Mouse (Mus musculus) liver, embryonic 13.5 days (tissue): ENCODE data around the gene Pnmal1. TPM values are rescaled to one million over a fixed set of nuclear protein-coding genes. Genes with fewer than 3 reads are reported as not detected.

Experiments used
- ATAC-seq: fragments of 200-750 bp; cut with Nextera tagmentation; 2 replicates; pipeline ENCODE4 v1.8.0; 2017; ENCODE audit warnings: low read depth, mild to moderate bottlenecking, moderate number of reproducible peaks, moderate library complexity
- DNase-seq: peaks from one replicate; pipeline ENCODE4 v3.0.0; 2022
- H3K27ac ChIP-seq: fragments of 300-500 bp; sonication (generic); 2 replicates; pipeline ENCODE4 v1.5.1; 2015; ENCODE audit warnings: moderate library complexity, mild to moderate bottlenecking, inconsistent platforms
- H3K27me3 ChIP-seq: fragments of 300-500 bp; sonication (generic); 2 replicates; pipeline ENCODE4 v1.6.1; 2015; ENCODE audit warnings: mild to moderate bottlenecking, inconsistent platforms
- H3K36me3 ChIP-seq: fragments of 300-500 bp; sonication (generic); 2 replicates; pipeline ENCODE4 v1.6.1; 2015; ENCODE audit warnings: mild to moderate bottlenecking, inconsistent platforms
- H3K4me1 ChIP-seq: fragments of 300-500 bp; sonication (generic); replicated peaks from 2 replicates; pipeline ENCODE4 v1.6.1; 2015; ENCODE audit warnings: inconsistent platforms
- H3K4me2 ChIP-seq: fragments of 300-500 bp; sonication (generic); 2 replicates; pipeline ENCODE4 v1.6.1; 2015; ENCODE audit warnings: inconsistent platforms, mild to moderate bottlenecking, moderate library complexity
- H3K4me3 ChIP-seq: fragments of 300-500 bp; sonication (generic); replicated peaks from 2 replicates; pipeline ENCODE4 v1.5.1; 2015; ENCODE audit warnings: mild to moderate bottlenecking, inconsistent platforms
- H3K9ac ChIP-seq: fragments of 300-500 bp; sonication (generic); 2 replicates; pipeline ENCODE4 v1.6.1; 2015; ENCODE audit warnings: mild to moderate bottlenecking, inconsistent platforms
- H3K9me3 ChIP-seq: fragments of 300-500 bp; sonication (generic); replicated peaks from 2 replicates; pipeline ENCODE4 v1.6.1; 2016; ENCODE audit warnings: inconsistent platforms
- WGBS: fragments of 180-500 bp; shearing (Covaris S2); methylation state at CpG from one replicate; pipeline ENCODE4 v1.1.7; 2015; ENCODE audit not compliant: insufficient replicate concordance; 5-methylcytosine and 5-hydroxymethylcytosine counted together
- polyA plus RNA-seq: library from polyadenylated mRNA; unstranded; fragments of >200 nt; fragmentation: Nextera tagmentation; extraction: Ambion mirVana; gene quantifications from 2 replicates; pipeline ENCODE4 v1.2.1, GENCODE M21; 2015

Pnmal1 gene
- 0.07 and 0.10 TPM in 2 replicates for polyA plus RNA-seq

- DNase-seq: no peak
- H3K9ac ChIP-seq: no peak within 1 kb of the TSS
- no peak for ATAC-seq
- no peak within 1 kb of the TSS for H3K4me3 ChIP-seq
- H3K4me1 ChIP-seq: no peaks in the 10 kb centered on the region
- no peak within 1 kb of the TSS for H3K27ac ChIP-seq
- peaks cover 22% of the 10 kb centered on the region; the same call in 1 of the 2 replicates for H3K27me3 ChIP-seq
- 36% methylated on average over 16 of the region's 17 CpGs for WGBS
- H3K4me2 ChIP-seq: no peak within 1 kb of the TSS
- H3K9me3 ChIP-seq: no peaks in the 10 kb centered on the region
- H3K36me3 ChIP-seq: no peaks in the 10 kb centered on the region
Measured at GRCm38 (mm10) chr7:16959539-16960187, at the start of gene Pnmal1. Gene Pnmal1, plus strand, starts transcription at chr7:16959679.

GRCm38 (mm10) chr7:16909909-16910308, 49.6 kb upstream of the Pnmal1 start:
- no peak overlapping the region for H3K27ac ChIP-seq
- H3K9me3 ChIP-seq: no peaks in the 10 kb centered on the region
- H3K4me3 ChIP-seq: no peak overlapping the region
- peaks cover 8% of the 10 kb centered on the region for H3K36me3 ChIP-seq
- peaks cover 35% of the 10 kb centered on the region for H3K27me3 ChIP-seq
- peaks cover 43% of the 10 kb centered on the region for H3K4me1 ChIP-seq
- 15% methylated on average over 10 of the region's 10 CpGs for WGBS
- no peak overlapping the region for H3K4me2 ChIP-seq
- no peak overlapping the region for H3K9ac ChIP-seq
- ATAC-seq (no peak), DNase-seq (no peak)

GRCm38 (mm10) chr7:16911904-16912303, 47.6 kb upstream of the Pnmal1 start:
- DNase-seq: no peak
- H3K4me3 ChIP-seq: no peak overlapping the region
- H3K27ac ChIP-seq: no peak overlapping the region
- peaks cover 24% of the 10 kb centered on the region for H3K4me1 ChIP-seq
- no peak overlapping the region for H3K4me2 ChIP-seq
- H3K27me3 ChIP-seq: peaks cover 35% of the 10 kb centered on the region
- peaks cover 27% of the 10 kb centered on the region for H3K36me3 ChIP-seq
- no peak overlapping the region for H3K9ac ChIP-seq
- WGBS: 66% methylated on average over 3 of the region's 3 CpGs
- H3K9me3 ChIP-seq: no peaks in the 10 kb centered on the region
- no peak for ATAC-seq

GRCm38 (mm10) chr7:16912360-16912759, 47.1 kb upstream of the Pnmal1 start:
- H3K4me3 ChIP-seq: no peak overlapping the region
- peaks cover 32% of the 10 kb centered on the region for H3K36me3 ChIP-seq
- H3K27me3 ChIP-seq: peaks cover 30% of the 10 kb centered on the region
- DNase-seq (no peak), ATAC-seq (no peak)
- no peak overlapping the region for H3K4me2 ChIP-seq
- H3K27ac ChIP-seq: no peak overlapping the region
- H3K4me1 ChIP-seq: peaks cover 19% of the 10 kb centered on the region
- H3K9me3 ChIP-seq: no peaks in the 10 kb centered on the region
- H3K9ac ChIP-seq: no peak overlapping the region
- WGBS: 70% methylated on average over 6 of the region's 6 CpGs

- Histone ChIP-seq H3K27me3 (peaks cover 14% of the 10 kb centered on the region), H3K9ac (no peak overlapping the region), H3K4me2 (no peak overlapping the region), H3K4me1 (peaks cover 20% of the 10 kb centered on the region), H3K27ac (no peak overlapping the region), H3K36me3 (peaks cover 48% of the 10 kb centered on the region), H3K4me3 (no peak overlapping the region), H3K9me3 (no peaks in the 10 kb centered on the region)
- DNase-seq: no peak
- peak; percentile 50; the same call in 1 of the 2 replicates for ATAC-seq
- WGBS: 32% methylated on average over 10 of the region's 10 CpGs
Measured at GRCm38 (mm10) chr7:16913806-16914452, 45.5 kb upstream of the Pnmal1 start.

- no peak overlapping the region for H3K9ac ChIP-seq
- H3K9me3 ChIP-seq: no peaks in the 10 kb centered on the region
- H3K27me3 ChIP-seq: peaks cover 7% of the 10 kb centered on the region
- H3K27ac ChIP-seq: no peak overlapping the region
- no peak overlapping the region for H3K4me2 ChIP-seq
- H3K36me3 ChIP-seq: peaks cover 55% of the 10 kb centered on the region
- 82% methylated on average over 18 of the region's 18 CpGs for WGBS
- no peak overlapping the region for H3K4me3 ChIP-seq
- H3K4me1 ChIP-seq: peaks cover 21% of the 10 kb centered on the region
- DNase-seq (no peak), ATAC-seq (no peak)
Measured at GRCm38 (mm10) chr7:16914453-16915343, 44.8 kb upstream of the Pnmal1 start.

- Histone ChIP-seq H3K36me3 (peaks cover 58% of the 10 kb centered on the region), H3K4me2 (no peak overlapping the region), H3K9me3 (no peaks in the 10 kb centered on the region), H3K4me3 (no peak overlapping the region), H3K27me3 (no peaks in the 10 kb centered on the region), H3K9ac (no peak overlapping the region), H3K27ac (no peak overlapping the region), H3K4me1 (peaks cover 28% of the 10 kb centered on the region)
- DNase-seq: no peak
- ATAC-seq: no peak
- 92% methylated on average over 32 of the region's 32 CpGs for WGBS
Measured at GRCm38 (mm10) chr7:16915461-16916340, 43.8 kb upstream of the Pnmal1 start.

GRCm38 (mm10) chr7:16916342-16917265, 42.9 kb upstream of the Pnmal1 start:
- no peak overlapping the region for H3K27ac ChIP-seq
- no peaks in the 10 kb centered on the region for H3K27me3 ChIP-seq
- ATAC-seq (no peak), DNase-seq (no peak)
- no peak overlapping the region for H3K4me2 ChIP-seq
- no peak overlapping the region for H3K4me3 ChIP-seq
- no peaks in the 10 kb centered on the region for H3K9me3 ChIP-seq
- H3K9ac ChIP-seq: no peak overlapping the region
- 77% methylated on average over 30 of the region's 30 CpGs for WGBS
- peaks cover 67% of the 10 kb centered on the region for H3K36me3 ChIP-seq
- H3K4me1 ChIP-seq: peaks cover 37% of the 10 kb centered on the region

- Histone ChIP-seq H3K4me2 (no peak overlapping the region), H3K36me3 (peaks cover 73% of the 10 kb centered on the region), H3K27ac (no peak overlapping the region), H3K9ac (no peak overlapping the region), H3K4me3 (no peak overlapping the region), H3K4me1 (peaks cover 46% of the 10 kb centered on the region), H3K9me3 (no peaks in the 10 kb centered on the region), H3K27me3 (no peaks in the 10 kb centered on the region)
- ATAC-seq (no peak), DNase-seq (no peak)
- WGBS: 84% methylated on average over 11 of the region's 11 CpGs
Measured at GRCm38 (mm10) chr7:16917447-16917846, 42.0 kb upstream of the Pnmal1 start.

GRCm38 (mm10) chr7:16918014-16918413, 41.5 kb upstream of the Pnmal1 start:
- ATAC-seq (no peak), DNase-seq (no peak)
- H3K4me2 ChIP-seq: no peak overlapping the region
- no peak overlapping the region for H3K27ac ChIP-seq
- peaks cover 73% of the 10 kb centered on the region for H3K36me3 ChIP-seq
- H3K27me3 ChIP-seq: no peaks in the 10 kb centered on the region
- peaks cover 51% of the 10 kb centered on the region for H3K4me1 ChIP-seq
- no peaks in the 10 kb centered on the region for H3K9me3 ChIP-seq
- no peak overlapping the region for H3K9ac ChIP-seq
- H3K4me3 ChIP-seq: no peak overlapping the region
- 90% methylated on average over 9 of the region's 9 CpGs for WGBS
